Comparison of ENCODE assay signal across 25 mouse cellular contexts in genomic region chr4:45641272-45641671, GRCm38 (mm10).
DNase-seq lines count a peak whose midpoint lies in the region; ATAC-seq and TF ChIP-seq lines count a peak whose summit lies in the region.
"Had no signal": no experiment of that assay in that cellular context is flagged by ENCODE, and none has a peak within 500 bp of the region (broad histone marks: within the 10 kb centered on the region; RNA-seq: fewer than 3 reads in every experiment).

No protein-coding gene starts in this region.

- no peak overlapping the region for H3K4me3 ChIP-seq in gastrocnemius, adult 2 months
- H3K4me3 ChIP-seq in neural tube, embryonic 12.5 days = no peak overlapping the region
- H3K4me3 ChIP-seq in myocyte = no peak overlapping the region
- H3K4me3 ChIP-seq: embryonic facial prominence, embryonic 15.5 days; forebrain, embryonic 13.5 days; hindbrain, embryonic 10.5 days; hindbrain, embryonic 15.5 days; layer of hippocampus, adult 2 months; liver, embryonic 15.5 days; midbrain, embryonic 10.5 days; midbrain, embryonic 15.5 days had no signal

- no peak overlapping the region for H3K4me2 ChIP-seq in neural tube, embryonic 12.5 days (replicated peaks)
- H3K4me2 ChIP-seq in myocyte (ENCODE audit: low read depth) = peak overlapping the region; percentile 62
- H3K4me2 ChIP-seq: embryonic facial prominence, embryonic 15.5 days; forebrain, embryonic 13.5 days; hindbrain, embryonic 15.5 days; liver, embryonic 15.5 days; lung, embryonic 14.5 days; midbrain, embryonic 15.5 days had no signal

- H3K27me3 ChIP-seq in neural tube, embryonic 12.5 days (replicated peaks) = no peaks in the 10 kb centered on the region
- H3K27me3 ChIP-seq in myocyte (ENCODE audit: control insufficient read depth, insufficient read depth, insufficient read length) = peaks cover 5% of the 10 kb centered on the region
- H3K27me3 ChIP-seq: embryonic facial prominence, embryonic 15.5 days; forebrain, embryonic 13.5 days; hindbrain, embryonic 15.5 days; liver, embryonic 15.5 days; midbrain, embryonic 15.5 days had no signal

- intact Hi-C loops in gastrocnemius, adult 2 months (cut with DNase I) = no loop called here
- intact Hi-C loops in gastrocnemius, postnatal 36 days (cut with DNase I) = no loop called here

- peaks cover 27% of the 10 kb centered on the region for H3K4me1 ChIP-seq in neural tube, embryonic 12.5 days
- H3K4me1 ChIP-seq: embryonic facial prominence, embryonic 15.5 days; liver, embryonic 15.5 days had no signal

- ATAC-seq in neural tube, embryonic 12.5 days (ENCODE audit: low FRiP score, low read depth) = no peak
- ATAC-seq: CD4-positive, CD25-positive, alpha-beta regulatory T cell, adult 4 months; forebrain, embryonic 13.5 days; inflammation-experienced regulatory T-cells, adult 6 months; midbrain, embryonic 15.5 days had no signal

- peaks cover 5% of the 10 kb centered on the region; the same call in 1 of the 2 replicates for H3K9me3 ChIP-seq in neural tube, embryonic 12.5 days
- H3K9me3 ChIP-seq: embryonic facial prominence, embryonic 15.5 days; hindbrain, embryonic 15.5 days; liver, embryonic 15.5 days; midbrain, embryonic 15.5 days had no signal

- H3K79me2 ChIP-seq in myocyte (ENCODE audit: control insufficient read depth, insufficient read depth) = no peaks in the 10 kb centered on the region

- no peak for TF ChIP-seq CTCF in gastrocnemius, adult 2 months (IDR thresholded peaks at IDR 0.05)

- no peak for TF ChIP-seq POLR2A in myocyte (IDR thresholded peaks at IDR 0.05; ENCODE audit: insufficient read length, low read depth)

- peak; percentile 32 for DNase-seq in gastrocnemius, adult 2 months
- DNase-seq in gastrocnemius, postnatal 36 days = no peak
- no peak for DNase-seq in neural tube, embryonic 10.5 days (ENCODE audit: extremely low spot score, low spot score)
- DNase-seq in thymus, postnatal 36 days = no peak
- no peak for DNase-seq in ovary, postnatal 36 days (ENCODE audit: low spot score)
- DNase-seq: adrenal gland, postnatal 14 days; cerebellum, adult 11-12 months; cerebellum, adult 9-11 months; heart, postnatal 14 days; kidney, postnatal 36 days; lung, embryonic 14.5 days; right cerebral cortex, adult 18-20 months; right cerebral cortex, postnatal 4 days had no signal

- H3K27ac ChIP-seq in gastrocnemius, adult 2 months = no peak overlapping the region
- H3K27ac ChIP-seq in neural tube, embryonic 12.5 days = 0 out of 2 replicates have a peak overlapping the region, but pooled peaks have one; percentile 18
- H3K27ac ChIP-seq: embryonic facial prominence, embryonic 15.5 days; forebrain, embryonic 13.5 days; hindbrain, embryonic 10.5 days; layer of hippocampus, adult 2 months; liver, embryonic 15.5 days; midbrain, embryonic 10.5 days; midbrain, embryonic 15.5 days had no signal

- no peak overlapping the region for H3ac ChIP-seq in myocyte (ENCODE audit: control insufficient read depth, insufficient read length)

- 57% methylated on average over 5 of the region's 5 CpGs for WGBS in neural tube, embryonic 12.5 days

- H3K36me3 ChIP-seq in neural tube, embryonic 12.5 days = no peaks in the 10 kb centered on the region
- H3K36me3 ChIP-seq in myocyte (ENCODE audit: control insufficient read depth, insufficient read depth) = no peaks in the 10 kb centered on the region
- H3K36me3 ChIP-seq: embryonic facial prominence, embryonic 15.5 days; hindbrain, embryonic 10.5 days; hindbrain, embryonic 15.5 days; liver, embryonic 15.5 days; midbrain, embryonic 10.5 days; midbrain, embryonic 15.5 days had no signal

- no peak overlapping the region for H3K9ac ChIP-seq in neural tube, embryonic 12.5 days
- H3K9ac ChIP-seq: embryonic facial prominence, embryonic 15.5 days; forebrain, embryonic 13.5 days; hindbrain, embryonic 15.5 days; liver, embryonic 15.5 days; lung, embryonic 14.5 days; midbrain, embryonic 15.5 days had no signal

TF ChIP-seq in myocyte, 11 proteins besides CTCF, POLR2A, EP300 and RAD21:
- TF ChIP-seq MYOD1 (IDR thresholded peaks at IDR 0.05; ENCODE audit: control insufficient read depth in 1 of 3, insufficient read length in 2 of 3, low read depth in 2 of 3) (peak; percentile 59 to 90 (median 70)), USF1 (IDR thresholded peaks at IDR 0.05; ENCODE audit: low read depth) (no peak), POLR2AphosphoS2 (IDR thresholded peaks at IDR 0.05; ENCODE audit: insufficient read length, low read depth) (no peak), TCF3 (IDR thresholded peaks at IDR 0.05; ENCODE audit: insufficient read length, low read depth) (peak; percentile 36), MYOG (IDR thresholded peaks at IDR 0.05; ENCODE audit: control insufficient read depth in 1 of 3, insufficient read depth in 1 of 3, insufficient read length in 2 of 3, low read depth in 2 of 3) (peak; percentile 63 to 99 (median 93)), TCF12 (IDR thresholded peaks at IDR 0.05; ENCODE audit: insufficient read depth, poor library complexity, severe bottlenecking) (peak; percentile 87)
